Mouse (Mus musculus) brain, embryonic 14.5 days (tissue): ENCODE data around the gene Atp8b5.

Source experiments
- CTCF ChIP-seq: fragments of 200-500 bp; IDR thresholded peaks from 2 replicates; pipeline ENCODE4 v1.5.1; 2012; ENCODE audit warnings: inconsistent platforms, mild to moderate bottlenecking, moderate library complexity, borderline replicate concordance; ENCODE audit not compliant: insufficient read depth, insufficient read length; ENCODE audit errors: extremely low read depth
- POLR2A ChIP-seq: fragments of 200-500 bp; IDR thresholded peaks from 2 replicates; pipeline ENCODE4 v1.6.1; 2012; ENCODE audit warnings: mild to moderate bottlenecking, inconsistent platforms, borderline replicate concordance; ENCODE audit not compliant: poor library complexity, insufficient read depth, insufficient read length, severe bottlenecking; ENCODE audit errors: extremely low read depth

- no peak for TF ChIP-seq CTCF
- no peak for TF ChIP-seq POLR2A
Observed at GRCm38 (mm10) chr4:43367295-43367694, 100.3 kb downstream of the Atp8b5 start.
